Mouse (Mus musculus): ENCODE results near the gene Slc27a1. TPM values are rescaled to one million over a fixed set of nuclear protein-coding genes. Genes with fewer than 3 reads are reported as not detected.

The Slc27a1 gene
- total RNA-seq, 2 experiments from 2014 or later: 97.4 to 118 TPM

DNA sequence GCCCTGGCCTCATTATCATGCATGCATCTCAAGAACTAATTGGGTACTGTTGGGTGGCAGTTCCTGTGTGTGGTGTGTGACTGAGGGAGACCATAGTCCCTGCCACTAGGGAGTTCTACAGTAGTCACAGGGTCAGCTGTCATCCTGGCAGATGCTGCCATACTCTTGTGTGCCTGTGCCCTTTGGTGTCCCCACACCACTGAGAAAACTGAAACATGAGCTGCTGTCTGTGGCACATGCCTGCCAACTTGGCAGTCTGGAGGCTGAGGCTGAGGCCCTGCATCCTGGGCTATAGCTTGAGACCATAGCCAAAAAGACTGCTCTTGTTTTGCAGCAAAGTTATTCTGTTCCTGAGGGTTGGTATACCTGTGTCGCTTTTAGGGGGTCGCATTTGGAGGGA, 51.1 kb downstream of the Slc27a1 start:
- no peak for DNase-seq

DNA sequence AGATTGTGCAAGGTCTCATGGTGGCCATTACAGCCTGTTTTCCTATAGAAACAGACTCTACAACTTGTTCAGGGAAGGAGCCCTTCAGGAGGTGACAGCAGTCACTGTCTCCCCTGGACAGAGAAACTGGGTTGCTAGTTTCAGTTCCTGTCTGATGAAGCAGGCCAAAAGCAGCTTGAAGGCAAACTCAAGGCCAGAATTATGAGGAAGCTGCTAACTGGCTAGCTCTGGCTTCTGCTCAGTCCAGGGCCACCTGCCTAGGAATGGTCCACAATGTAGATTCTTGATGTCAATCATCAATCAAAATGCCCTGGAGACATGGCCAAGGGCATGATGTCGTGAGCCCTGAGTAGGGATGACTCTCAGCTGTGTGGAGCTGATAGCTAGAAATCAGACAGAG, 56.4 kb downstream of the Slc27a1 start:
- no peak for DNase-seq

DNA sequence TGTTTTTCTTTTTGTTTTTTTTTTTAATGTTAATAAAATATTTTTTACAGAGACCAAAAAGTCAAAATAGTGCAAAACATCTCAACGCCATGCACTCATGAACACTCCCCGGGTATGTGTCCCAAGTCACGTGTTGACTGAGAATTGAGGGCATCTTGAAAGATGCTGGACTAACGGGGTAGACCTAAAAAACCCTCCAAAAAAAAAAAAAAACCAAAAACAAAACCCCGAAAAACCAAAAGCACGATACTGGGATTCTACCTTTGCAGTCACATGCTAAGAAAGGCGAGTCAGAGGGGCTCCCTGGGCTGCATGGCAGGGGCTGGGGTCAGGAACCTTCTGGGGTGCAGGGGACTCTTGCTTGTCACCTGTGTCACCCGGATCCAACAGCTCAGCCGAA, 58.1 kb downstream of the Slc27a1 start:
- no peak for DNase-seq

DNA sequence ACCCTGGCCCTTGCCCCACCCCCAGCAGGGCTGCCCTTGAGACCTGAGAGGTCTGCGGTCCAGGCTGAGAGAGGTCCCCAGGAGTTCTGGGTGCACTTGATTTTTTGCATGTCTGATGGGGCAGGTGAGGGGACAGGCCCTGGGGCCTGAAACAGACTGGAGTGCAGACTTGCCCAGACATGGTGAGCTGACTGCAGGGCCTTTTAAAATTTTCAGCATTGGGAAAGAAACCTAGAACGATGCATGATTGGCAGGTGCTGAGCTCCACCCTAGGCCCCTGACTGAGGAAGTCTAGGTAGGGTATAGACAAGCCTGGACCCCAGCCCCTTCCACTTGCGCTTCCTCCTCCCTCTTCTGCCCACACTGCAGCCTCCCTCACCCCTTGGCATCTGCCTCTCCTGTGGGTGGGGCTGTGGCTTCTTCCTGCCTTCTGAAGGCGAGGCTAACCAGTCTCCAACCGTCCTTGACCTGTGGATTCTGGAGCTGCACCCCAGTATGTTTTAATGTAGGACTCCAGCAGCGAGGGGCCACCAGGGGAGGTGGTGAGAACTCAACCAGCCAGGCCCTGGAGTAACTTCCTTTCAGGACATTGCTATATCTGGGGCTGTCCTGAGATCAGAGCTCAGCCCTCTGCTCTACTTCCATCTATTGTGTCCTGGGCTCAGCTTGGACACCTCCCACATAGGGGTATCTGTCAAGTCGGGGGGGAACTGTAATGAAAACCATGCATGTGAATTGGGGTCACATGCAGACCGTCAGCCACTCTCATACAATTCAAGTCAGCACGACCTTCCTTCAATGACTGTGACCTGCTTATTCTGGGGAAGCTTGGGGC, 58.8 kb downstream of the Slc27a1 start:
- peak; percentile 26 for DNase-seq

DNA sequence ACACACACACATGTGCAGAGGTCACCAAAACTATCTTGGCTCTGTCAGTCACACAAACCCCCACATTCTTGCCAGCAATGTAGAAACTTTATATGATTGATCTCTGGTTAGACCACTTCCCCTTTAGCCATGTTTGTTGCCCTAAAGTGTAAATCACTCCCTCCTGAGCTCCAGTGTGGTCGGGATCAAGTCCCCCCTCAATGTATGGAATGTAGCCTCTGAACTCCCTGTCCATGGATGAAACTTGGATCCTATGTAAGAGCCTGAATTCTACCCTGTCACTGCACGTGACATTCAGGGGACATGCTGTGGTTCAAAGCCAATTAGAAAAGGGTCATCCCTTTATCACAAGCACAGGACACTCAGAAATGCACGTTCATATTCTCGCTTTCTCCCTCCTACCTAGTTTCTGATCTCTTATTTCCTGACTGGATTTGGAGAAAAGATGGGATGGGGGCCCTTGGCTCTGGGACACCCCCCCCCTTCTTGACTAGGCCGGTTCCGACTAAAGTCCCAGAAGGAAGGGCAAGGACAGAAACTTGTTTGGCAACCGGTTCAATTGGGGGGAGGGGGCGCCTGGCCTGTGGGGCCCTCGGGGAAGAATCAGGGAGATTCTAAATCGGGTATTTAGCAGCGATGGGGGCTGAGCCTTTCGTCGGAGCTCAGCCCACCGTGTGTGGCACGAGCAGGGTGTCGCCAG, 59.9 kb downstream of the Slc27a1 start:
- no peak for DNase-seq

DNA sequence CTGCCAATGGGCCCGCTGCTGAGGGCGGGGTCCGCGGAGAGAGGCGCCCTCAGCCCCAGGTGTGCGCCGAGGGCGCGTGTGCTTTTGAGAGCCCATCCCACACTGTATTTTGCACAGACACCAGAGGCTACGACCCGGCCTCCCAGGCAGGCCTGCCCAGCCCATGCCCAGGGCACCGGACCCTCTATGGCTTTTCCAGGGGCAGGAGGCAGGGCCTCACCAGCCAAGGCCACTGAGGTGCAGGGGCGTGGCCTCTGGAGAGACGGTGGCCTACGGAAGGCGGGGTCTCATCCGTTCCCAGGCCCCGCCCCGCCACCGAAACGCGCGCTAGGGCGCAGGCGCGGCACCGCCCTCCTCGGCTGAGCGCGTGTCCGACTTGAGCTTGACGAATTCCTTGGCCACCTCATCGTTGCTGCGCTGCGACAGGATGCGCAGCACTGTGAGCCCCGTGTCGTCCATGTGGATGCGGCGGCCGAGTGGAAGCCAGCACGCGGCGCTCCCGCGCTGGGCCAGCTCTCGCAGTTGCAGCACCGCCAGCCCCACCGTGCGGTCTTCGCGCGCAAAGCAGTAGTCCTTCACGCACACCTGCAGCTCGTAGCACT, 60.5 kb downstream of the Slc27a1 start:
- peak; percentile 98 for DNase-seq

DNA sequence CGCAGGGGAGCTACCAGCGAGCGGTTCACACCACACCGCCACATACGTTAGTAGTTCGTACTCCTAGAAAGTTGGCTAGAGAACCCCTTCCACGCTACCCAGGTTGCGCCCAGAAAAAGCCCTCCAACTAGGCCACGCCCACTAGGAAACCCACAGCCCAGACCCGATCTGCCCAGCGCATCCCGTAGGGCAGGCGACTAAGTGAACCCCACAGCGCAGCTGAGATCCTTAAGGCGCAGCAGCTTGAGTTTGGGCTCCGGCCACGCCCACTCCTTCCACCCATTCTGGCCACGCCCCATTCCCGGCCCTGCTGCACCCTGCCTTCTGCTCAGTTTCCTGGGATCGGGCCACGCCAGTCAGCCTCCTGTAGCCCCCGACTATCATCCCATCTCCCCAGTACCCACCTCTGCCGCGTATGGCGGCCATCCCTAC, 61.1 kb downstream of the Slc27a1 start:
- DNase-seq: peak; percentile 69

DNA sequence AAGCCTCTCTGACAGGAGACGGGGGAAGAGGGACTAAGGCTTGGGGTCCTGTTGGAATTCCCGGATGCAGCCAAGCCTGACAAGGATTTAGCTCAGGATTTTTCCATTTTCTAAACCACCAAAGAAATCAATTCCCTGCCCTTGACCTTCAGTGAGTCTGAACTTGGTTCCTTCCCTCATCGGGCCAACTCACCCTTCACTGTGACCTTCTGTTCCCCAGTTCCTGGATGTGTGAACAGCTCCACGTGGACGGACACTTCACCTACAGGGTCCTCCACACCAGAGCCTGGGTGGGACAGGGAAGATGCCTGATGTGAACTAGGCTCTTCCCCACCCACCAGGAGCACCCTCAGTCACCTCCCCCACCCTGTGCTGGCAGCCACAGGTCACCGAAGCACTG, 62.1 kb downstream of the Slc27a1 start:
- no peak for DNase-seq

DNA sequence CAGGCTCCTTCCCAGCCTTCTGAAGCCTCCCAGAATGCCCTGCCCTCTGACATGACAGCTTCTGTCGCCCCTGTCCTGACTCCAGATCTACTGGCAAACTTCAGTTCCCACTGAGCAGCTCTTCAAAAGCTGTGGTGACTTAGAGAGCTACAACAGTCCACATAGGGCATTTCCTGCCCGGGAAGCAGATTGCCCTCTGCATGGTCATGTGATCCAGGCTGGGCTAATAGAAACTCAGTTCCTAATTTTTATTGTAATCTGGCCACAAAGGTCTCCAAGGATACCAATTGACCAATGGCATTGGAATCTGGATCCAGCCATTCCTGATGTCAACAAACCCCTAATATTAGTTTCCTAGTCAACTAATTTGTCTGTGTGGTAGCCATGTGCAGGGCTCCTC, 63.2 kb downstream of the Slc27a1 start:
- no peak for DNase-seq

DNA sequence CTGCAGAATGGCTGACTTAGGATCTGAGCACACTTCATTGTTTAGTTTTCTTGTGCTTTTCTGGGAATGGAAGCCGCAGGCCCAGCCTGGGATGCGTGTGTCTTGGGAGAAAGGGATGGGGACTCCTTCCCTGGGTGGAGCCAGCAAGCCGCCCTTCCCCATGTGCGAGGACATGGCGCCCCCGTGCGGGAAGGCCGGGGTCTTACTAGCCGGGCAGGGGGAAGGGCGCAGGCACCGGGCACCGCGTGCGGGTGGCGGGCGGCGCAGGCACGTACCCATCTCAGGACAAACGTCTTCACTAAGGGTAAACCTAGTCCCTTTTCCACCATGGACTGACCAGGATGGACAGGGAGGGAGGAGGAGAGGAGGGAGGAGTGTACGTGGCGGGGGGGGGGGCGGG, 64.5 kb downstream of the Slc27a1 start:
- peak; percentile 75 for DNase-seq

DNA sequence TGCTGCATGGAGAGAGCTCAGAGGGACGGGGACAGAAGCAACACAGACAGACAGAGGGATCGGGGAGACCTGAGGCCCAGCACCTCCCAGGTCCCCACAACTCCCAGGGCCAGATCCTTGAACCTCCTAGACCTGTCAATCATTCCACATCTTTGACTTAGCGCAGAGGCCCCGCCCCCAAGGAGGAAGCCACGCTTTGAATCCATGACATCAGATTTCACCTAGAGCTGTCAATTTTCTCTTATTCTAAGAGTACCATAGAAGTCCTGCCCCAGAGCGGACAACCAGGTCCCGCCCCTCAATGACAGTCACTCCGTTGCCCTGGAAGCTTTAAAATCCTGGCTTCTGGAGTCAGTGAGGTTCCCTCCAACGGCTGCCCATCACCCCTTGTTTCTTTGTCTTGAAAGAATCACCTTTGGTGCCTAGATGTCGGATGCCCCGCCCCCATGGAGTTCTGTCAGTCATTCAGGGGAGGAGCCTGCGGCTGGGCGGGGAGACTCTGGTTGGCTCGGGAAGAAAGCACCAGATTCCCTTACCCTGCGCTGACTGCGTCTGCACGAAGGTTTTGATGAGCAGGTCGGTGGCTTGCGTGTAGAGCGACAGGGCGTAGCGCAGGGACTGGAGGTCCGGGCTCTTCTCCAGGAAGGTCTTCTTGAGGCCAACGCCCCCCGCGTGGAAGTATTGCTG, 65.4 kb downstream of the Slc27a1 start:
- peak; percentile 79 for DNase-seq

Small RNA genes lying within 50 kb of the gene (microRNA-seq; reads per million reads assigned to microRNA genes)
- gene Mir6769b: 1.8 reads per million

Other genes starting within 250 kb of the Slc27a1 start
- 100 to 1,000 TPM; 170 to 185 TPM for gene Use1, start 202.0 kb upstream of the Slc27a1 start, total RNA-seq (2021)
- gene Ocel1, start 197.6 kb upstream of the Slc27a1 start, total RNA-seq (2021): 10 to 100 TPM; 15.7 to 19.9 TPM
- 10 to 100 TPM; 70.5 to 80.8 TPM for gene Nr2f6, start 186.9 kb upstream of the Slc27a1 start, total RNA-seq (2021)
- gene Ushbp1, start 173.1 kb upstream of the Slc27a1 start, total RNA-seq (2021): 10 to 100 TPM; 28.6 to 43.1 TPM
- 10 to 100 TPM; 85.4 to 97.4 TPM for gene Babam1, start 172.0 kb upstream of the Slc27a1 start, total RNA-seq (2021)
- gene Ankle1, start 162.9 kb upstream of the Slc27a1 start, total RNA-seq (2021): 10 to 100 TPM in 1 of 2 experiments, 1 to 10 TPM in 1; 4.9 to 10.1 TPM
- 10 to 100 TPM; 38.8 to 47.5 TPM for gene Abhd8, start 105.2 kb upstream of the Slc27a1 start, total RNA-seq (2021)
- 100 to 1,000 TPM; 141 to 156 TPM for gene Mrpl34, start 103.9 kb upstream of the Slc27a1 start, total RNA-seq (2021)
- gene Dda1, start 99.7 kb upstream of the Slc27a1 start, total RNA-seq (2021): 10 to 100 TPM; 46.1 to 48.5 TPM
- gene Ano8, start 82.9 kb upstream of the Slc27a1 start, total RNA-seq (2021): 10 to 100 TPM; 14.1 to 21.4 TPM
- 10 to 100 TPM; 18.5 to 29.5 TPM for gene Gtpbp3, start 80.8 kb upstream of the Slc27a1 start, total RNA-seq (2021)
- gene Plvap, start 57.1 kb upstream of the Slc27a1 start, total RNA-seq (2021): 100 to 1,000 TPM in 1 of 2 experiments, 10 to 100 TPM in 1; 95.1 to 101 TPM
- under 1 TPM; 0.15 to 0.42 TPM for gene Ccdc194, start 43.2 kb upstream of the Slc27a1 start, total RNA-seq (2021)
- 10 to 100 TPM; 34.5 to 37.3 TPM for gene Bst2, start 31.4 kb upstream of the Slc27a1 start, total RNA-seq (2021)
- gene Mvb12a, start 26.0 kb upstream of the Slc27a1 start, total RNA-seq (2021): 10 to 100 TPM; 61.9 to 63.5 TPM
- 1 to 10 TPM; 1.7 to 3.5 TPM for gene Tmem221, start 10.0 kb upstream of the Slc27a1 start, total RNA-seq (2021)
- under 1 TPM; 0.82 to 0.84 TPM for gene Nxnl1, start 2.3 kb upstream of the Slc27a1 start, total RNA-seq (2021)
- 100 to 1,000 TPM; 233 to 245 TPM for gene Pgls, start 23.3 kb downstream of the Slc27a1 start, total RNA-seq (2021)
- gene Fam129c, start 28.8 kb downstream of the Slc27a1 start, total RNA-seq (2021): 1 to 10 TPM; 3.9 to 4.2 TPM
- 10 to 100 TPM; 56.3 to 58.9 TPM for gene Colgalt1, start 42.1 kb downstream of the Slc27a1 start, total RNA-seq (2021)
- gene Unc13a, start 102.9 kb downstream of the Slc27a1 start, total RNA-seq (2021): 1 to 10 TPM; 3.8 to 7.1 TPM
- 10 to 100 TPM; 18.5 to 25.9 TPM for gene Jak3, start 107.4 kb downstream of the Slc27a1 start, total RNA-seq (2021)
- 10 to 100 TPM in 1 of 2 experiments, 1 to 10 TPM in 1; 7.3 to 10.8 TPM for gene Insl3, start 120.3 kb downstream of the Slc27a1 start, total RNA-seq (2021)
- gene B3gnt3, start 132.9 kb downstream of the Slc27a1 start, total RNA-seq (2021): 1 to 10 TPM; 6.4 to 6.7 TPM
- gene Fcho1, start 156.8 kb downstream of the Slc27a1 start, total RNA-seq (2021): 1 to 10 TPM; 4.8 to 8.4 TPM

All from adrenal gland, postnatal 10 days (tissue).